8 mouse cellular contexts compared by ENCODE assay signal in the genomic region with DNA sequence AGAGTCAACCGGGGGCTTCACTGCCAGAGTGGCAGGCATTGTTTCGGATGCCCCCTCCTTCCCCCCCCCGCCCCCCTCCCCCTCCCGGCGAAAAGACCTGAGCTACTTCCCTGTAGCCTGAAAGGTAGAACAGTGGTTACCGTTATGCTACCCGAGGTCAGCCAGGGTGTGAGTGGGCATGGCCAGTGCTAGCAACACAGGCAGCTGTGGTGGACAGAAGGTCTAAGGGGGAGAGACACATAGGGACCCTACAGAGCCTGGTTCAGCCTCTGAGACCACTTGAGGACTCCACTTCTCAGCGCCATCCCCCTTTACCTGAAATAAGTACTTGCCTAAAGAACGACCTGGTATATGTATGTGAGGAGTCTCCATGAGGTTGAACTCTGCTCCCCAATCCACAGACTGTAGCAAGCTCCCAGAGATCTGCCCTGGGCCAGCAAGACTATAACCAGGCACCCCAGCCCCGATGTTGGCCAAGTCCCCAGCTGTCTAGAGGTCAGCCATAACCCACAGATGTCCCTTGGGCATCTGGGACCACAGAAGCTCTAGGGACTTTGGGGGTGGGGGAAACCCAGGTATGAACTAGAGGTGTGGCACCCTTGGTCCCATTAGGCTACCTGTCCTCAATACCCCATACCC.
DNase-seq lines count a peak whose midpoint lies in the region; ATAC-seq and TF ChIP-seq lines count a peak whose summit lies in the region.

No protein-coding gene starts in this region.

- peak overlapping the region; percentile 61 for H3K4me3 ChIP-seq in kidney, embryonic 16.5 days (ENCODE audit: low read length)
- H3K4me3 ChIP-seq in embryonic facial prominence, embryonic 14.5 days (ENCODE audit: low read depth, low read length), result peak overlapping the region; percentile 53
- peak overlapping the region; percentile 47 for H3K4me3 ChIP-seq in intestine, postnatal 0 days (ENCODE audit: low read depth, low read length)
- peak overlapping the region; percentile 37 for H3K4me3 ChIP-seq in neural tube, embryonic 12.5 days

- WGBS in kidney, embryonic 16.5 days, result 37% methylated on average over 7 of the region's 10 CpGs
- WGBS in embryonic facial prominence, embryonic 14.5 days, result 41% methylated on average over 5 of the region's 10 CpGs
- 30% methylated on average over 9 of the region's 10 CpGs for WGBS in intestine, postnatal 0 days
- 28% methylated on average over 10 of the region's 10 CpGs for WGBS in neural tube, embryonic 12.5 days

- no peaks in the 10 kb centered on the region for H3K27me3 ChIP-seq in kidney, embryonic 16.5 days (ENCODE audit: insufficient read depth, low read length)
- H3K27me3 ChIP-seq in embryonic facial prominence, embryonic 14.5 days (replicated peaks; ENCODE audit: control insufficient read depth, insufficient read depth, low read length), result no peaks in the 10 kb centered on the region
- peaks cover 11% of the 10 kb centered on the region; the same call in 1 of the 2 replicates for H3K27me3 ChIP-seq in intestine, postnatal 0 days (replicated peaks; ENCODE audit: control insufficient read depth, insufficient read depth, low read length)
- peaks cover 70% of the 10 kb centered on the region for H3K27me3 ChIP-seq in neural tube, embryonic 12.5 days (replicated peaks)

- H3K4me1 ChIP-seq in kidney, embryonic 16.5 days (ENCODE audit: insufficient read depth, low read length), result peaks cover 27% of the 10 kb centered on the region
- peaks cover 9% of the 10 kb centered on the region for H3K4me1 ChIP-seq in embryonic facial prominence, embryonic 14.5 days (ENCODE audit: control insufficient read depth, insufficient read depth, low read length)
- H3K4me1 ChIP-seq in intestine, postnatal 0 days (replicated peaks; ENCODE audit: control insufficient read depth, insufficient read depth, low read length), result no peaks in the 10 kb centered on the region; the same call in 1 of the 2 replicates
- peaks cover 27% of the 10 kb centered on the region for H3K4me1 ChIP-seq in neural tube, embryonic 12.5 days

- peak; percentile 44 for ATAC-seq in kidney, embryonic 16.5 days (ENCODE audit: low FRiP score, low TSS enrichment)
- 0 out of 2 replicates have a peak, but pooled peaks have one; percentile 45 for ATAC-seq in embryonic facial prominence, embryonic 14.5 days (ENCODE audit: low read depth)
- ATAC-seq in intestine, postnatal 0 days, result no peak
- peak; percentile 46; the same call in 1 of the 2 replicates for ATAC-seq in neural tube, embryonic 12.5 days (ENCODE audit: low FRiP score, low read depth)

- H3K9me3 ChIP-seq in kidney, embryonic 16.5 days (ENCODE audit: low read length), result no peaks in the 10 kb centered on the region
- H3K9me3 ChIP-seq in embryonic facial prominence, embryonic 14.5 days (ENCODE audit: control insufficient read depth, low read length), result no peaks in the 10 kb centered on the region
- H3K9me3 ChIP-seq in intestine, postnatal 0 days (ENCODE audit: control insufficient read depth), result no peaks in the 10 kb centered on the region
- H3K9me3 ChIP-seq in neural tube, embryonic 12.5 days, result no peaks in the 10 kb centered on the region

- H3K36me3 ChIP-seq in kidney, embryonic 16.5 days (ENCODE audit: insufficient read depth, low read length), result no peaks in the 10 kb centered on the region
- 0 out of 2 replicates have a peak, but pooled peaks cover 4% of the 10 kb centered on the region for H3K36me3 ChIP-seq in embryonic facial prominence, embryonic 14.5 days (ENCODE audit: control insufficient read depth, insufficient read depth, low read length)
- H3K36me3 ChIP-seq in intestine, postnatal 0 days (ENCODE audit: control insufficient read depth, insufficient read depth), result no peaks in the 10 kb centered on the region
- no peaks in the 10 kb centered on the region for H3K36me3 ChIP-seq in neural tube, embryonic 12.5 days

- peak overlapping the region; percentile 90 for H3K9ac ChIP-seq in kidney, embryonic 16.5 days (replicated peaks; ENCODE audit: low read length)
- peak overlapping the region; percentile 86 for H3K9ac ChIP-seq in embryonic facial prominence, embryonic 14.5 days (ENCODE audit: low read depth, low read length)
- peak overlapping the region; percentile 68 for H3K9ac ChIP-seq in intestine, postnatal 0 days (ENCODE audit: low read depth, low read length)
- peak overlapping the region; percentile 69 for H3K9ac ChIP-seq in neural tube, embryonic 12.5 days

- no peak for DNase-seq in kidney, adult 11 months
- no peak for DNase-seq in embryonic facial prominence, embryonic 14.5 days (ENCODE audit: low spot score)
- no peak for DNase-seq in frontal cortex, postnatal 10 days (ENCODE audit: low spot score in 2 of 2)
- DNase-seq in gastrocnemius, adult 18-20 months (ENCODE audit: low spot score), result no peak
- DNase-seq in gastrocnemius, postnatal 10 days, result no peak

- no peak for TF ChIP-seq CTCF in intestine, postnatal 0 days (IDR thresholded peaks at IDR 0.05; ENCODE audit: low read depth)

- H3K4me2 ChIP-seq in kidney, embryonic 16.5 days (replicated peaks; ENCODE audit: low read depth, low read length), result peak overlapping the region; percentile 77
- peak overlapping the region; percentile 87 for H3K4me2 ChIP-seq in embryonic facial prominence, embryonic 14.5 days (ENCODE audit: low read depth, low read length)
- H3K4me2 ChIP-seq in intestine, postnatal 0 days (replicated peaks; ENCODE audit: low read depth), result peak overlapping the region; percentile 79
- H3K4me2 ChIP-seq in neural tube, embryonic 12.5 days (replicated peaks), result peak overlapping the region; percentile 70

- H3K27ac ChIP-seq in kidney, embryonic 16.5 days (ENCODE audit: low read length), result peak overlapping the region; percentile 89
- peak overlapping the region; percentile 89 for H3K27ac ChIP-seq in embryonic facial prominence, embryonic 14.5 days (replicated peaks; ENCODE audit: low read depth, low read length)
- peak overlapping the region; percentile 73; the same call in 1 of the 2 replicates for H3K27ac ChIP-seq in intestine, postnatal 0 days (ENCODE audit: low read depth, low read length)
- peak overlapping the region; percentile 66; the same call in 1 of the 2 replicates for H3K27ac ChIP-seq in neural tube, embryonic 12.5 days
